Mouse (Mus musculus): Measurements from ENCODE around the gene Fkbpl. TPM values are rescaled to one million over a fixed set of nuclear protein-coding genes. Genes with fewer than 3 reads are reported as not detected.
A peak's percentile ranks its signal among the peaks of the same experiment; 100 is the strongest.

Gene Fkbpl
- polyA plus RNA-seq, 1 experiment from 2014 or later = 12.9 TPM

- no peak overlapping the region for H3K4me2 ChIP-seq (replicated peaks)
- no peak overlapping the region for H3K4me3 ChIP-seq (replicated peaks; ENCODE audit: low read length)
- no peaks in the 10 kb centered on the region; the same call in 1 of the 2 replicates for H3K27me3 ChIP-seq (ENCODE audit: control insufficient read depth, insufficient read depth, low read length)
- H3K27ac ChIP-seq = no peak overlapping the region
- DNase-seq (ENCODE audit: low spot score) (no peak), ATAC-seq (ENCODE audit: low FRiP score) (no peak)
- no peaks in the 10 kb centered on the region for H3K36me3 ChIP-seq (replicated peaks; ENCODE audit: control insufficient read depth, insufficient read depth)
- H3K9ac ChIP-seq = no peak overlapping the region
- WGBS = 85% methylated on average over 4 of the region's 4 CpGs
- no peaks in the 10 kb centered on the region for H3K9me3 ChIP-seq (ENCODE audit: control insufficient read depth, low read length)
- H3K4me1 ChIP-seq (replicated peaks; ENCODE audit: control insufficient read depth, insufficient read depth, low read length) = no peaks in the 10 kb centered on the region
Observed at GRCm38 (mm10) chr17:34680621-34681020, 36.1 kb downstream of the Fkbpl start.

GRCm38 (mm10) chr17:34681132-34681571 is 36.6 kb downstream of the Fkbpl start:
- H3K4me3 ChIP-seq (replicated peaks; ENCODE audit: low read length) = no peak overlapping the region
- no peaks in the 10 kb centered on the region; the same call in 1 of the 2 replicates for H3K27me3 ChIP-seq (ENCODE audit: control insufficient read depth, insufficient read depth, low read length)
- H3K9ac ChIP-seq = no peak overlapping the region
- DNase-seq (ENCODE audit: low spot score) (no peak), ATAC-seq (ENCODE audit: low FRiP score) (no peak)
- H3K4me1 ChIP-seq (replicated peaks; ENCODE audit: control insufficient read depth, insufficient read depth, low read length) = no peaks in the 10 kb centered on the region
- WGBS = 85% methylated on average over 17 of the region's 17 CpGs
- H3K9me3 ChIP-seq (ENCODE audit: control insufficient read depth, low read length) = no peaks in the 10 kb centered on the region
- no peaks in the 10 kb centered on the region for H3K36me3 ChIP-seq (replicated peaks; ENCODE audit: control insufficient read depth, insufficient read depth)
- no peak overlapping the region for H3K4me2 ChIP-seq (replicated peaks)
- H3K27ac ChIP-seq = no peak overlapping the region

DNA sequence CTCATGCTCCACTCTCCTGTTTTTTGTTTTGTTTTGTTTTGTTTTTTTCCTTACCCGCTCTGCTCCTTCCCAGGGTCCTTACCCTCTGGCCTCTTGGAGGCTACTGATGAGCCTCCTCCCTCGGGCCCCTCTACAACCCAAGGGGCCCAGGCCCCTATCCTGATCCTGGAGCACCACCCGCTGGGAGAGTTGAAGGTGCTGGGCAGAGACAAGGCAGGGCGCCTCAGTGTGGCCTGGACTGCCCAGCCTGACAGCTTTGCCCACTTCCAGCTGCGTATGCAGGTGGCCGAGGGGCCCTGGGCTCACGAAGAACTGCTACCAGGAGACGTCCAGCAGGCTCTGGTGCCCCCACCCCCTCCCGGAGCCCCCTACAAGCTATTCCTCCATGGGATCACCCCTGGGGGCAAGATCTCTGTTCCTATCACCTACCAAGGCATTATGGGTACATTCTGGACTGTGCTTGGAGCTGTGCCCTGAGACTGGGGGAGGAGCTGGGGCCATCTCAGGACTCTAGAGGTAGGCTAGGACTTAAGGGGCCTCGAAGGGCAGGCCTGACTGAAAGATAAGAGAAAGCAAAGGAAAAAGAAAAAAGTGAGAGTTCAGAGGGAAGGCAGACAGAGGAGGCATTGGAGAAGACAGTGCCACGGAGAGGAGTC is 37.4 kb downstream of the Fkbpl start:
- no peak overlapping the region for H3K4me3 ChIP-seq (replicated peaks; ENCODE audit: low read length)
- ATAC-seq (ENCODE audit: low FRiP score) = no peak
- no peaks in the 10 kb centered on the region for H3K4me1 ChIP-seq (replicated peaks; ENCODE audit: control insufficient read depth, insufficient read depth, low read length)
- no peaks in the 10 kb centered on the region for H3K9me3 ChIP-seq (ENCODE audit: control insufficient read depth, low read length)
- no peaks in the 10 kb centered on the region for H3K36me3 ChIP-seq (replicated peaks; ENCODE audit: control insufficient read depth, insufficient read depth)
- no peak overlapping the region for H3K4me2 ChIP-seq (replicated peaks)
- 72% methylated on average over 11 of the region's 11 CpGs for WGBS
- no peaks in the 10 kb centered on the region; the same call in 1 of the 2 replicates for H3K27me3 ChIP-seq (ENCODE audit: control insufficient read depth, insufficient read depth, low read length)
- no peak overlapping the region for H3K9ac ChIP-seq
- DNase-seq (ENCODE audit: low spot score) = no peak
- no peak overlapping the region for H3K27ac ChIP-seq

DNA sequence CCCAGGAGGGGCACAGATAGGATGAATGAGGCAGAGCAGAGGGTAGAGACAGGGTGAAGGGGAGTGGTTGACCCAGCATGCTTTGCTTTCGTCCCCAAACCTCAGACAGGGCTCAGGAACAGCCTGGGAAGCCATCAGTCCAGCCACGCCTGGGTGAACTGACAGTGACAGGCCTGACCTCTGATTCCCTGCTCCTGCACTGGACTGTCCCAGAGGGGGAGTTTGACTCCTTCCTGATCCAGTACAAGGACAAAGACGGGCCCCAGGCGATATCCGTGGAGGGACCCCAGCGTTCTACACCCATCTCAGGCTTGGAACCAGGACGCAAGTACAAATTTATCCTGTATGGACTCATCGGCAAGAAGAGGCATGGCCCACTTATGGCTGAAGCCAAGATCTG is 38.6 kb downstream of the Fkbpl start:
- Histone ChIP-seq H3K9ac (no peak overlapping the region), H3K36me3 (replicated peaks; ENCODE audit: control insufficient read depth, insufficient read depth) (no peaks in the 10 kb centered on the region), H3K4me1 (replicated peaks; ENCODE audit: control insufficient read depth, insufficient read depth, low read length) (no peaks in the 10 kb centered on the region), H3K27ac (no peak overlapping the region), H3K4me3 (replicated peaks; ENCODE audit: low read length) (no peak overlapping the region), H3K9me3 (ENCODE audit: control insufficient read depth, low read length) (no peaks in the 10 kb centered on the region), H3K27me3 (ENCODE audit: control insufficient read depth, insufficient read depth, low read length) (no peaks in the 10 kb centered on the region; the same call in 1 of the 2 replicates), H3K4me2 (replicated peaks) (no peak overlapping the region)
- DNase-seq (ENCODE audit: low spot score) = no peak
- no peak for ATAC-seq (ENCODE audit: low FRiP score)
- WGBS = 75% methylated on average over 8 of the region's 8 CpGs

DNA sequence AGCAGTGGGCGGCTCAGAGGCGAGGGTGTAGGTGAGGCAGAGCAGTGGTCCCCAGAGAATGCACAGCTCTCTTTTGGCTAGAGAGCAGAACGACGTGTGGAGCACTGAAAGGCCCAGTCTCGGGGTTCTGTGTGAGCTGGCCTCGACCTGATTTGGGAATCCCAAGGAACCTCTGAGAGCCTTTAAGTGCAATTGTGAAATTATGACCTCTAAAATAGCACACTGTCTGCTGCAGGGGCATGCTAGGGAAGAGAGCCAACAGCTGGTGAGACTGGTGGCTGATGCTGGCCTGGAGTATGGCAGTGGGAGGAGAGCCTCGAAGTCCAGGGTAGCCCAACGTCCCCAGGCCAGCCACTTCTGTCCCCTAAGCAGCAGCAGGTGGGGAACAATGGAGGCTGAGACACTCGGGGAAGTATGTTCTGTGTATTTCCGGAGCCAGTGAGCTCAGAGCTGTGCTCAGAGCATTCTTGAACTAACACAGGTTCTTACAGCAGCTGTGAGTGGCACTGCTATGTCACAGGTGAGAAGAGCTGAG is 39.2 kb downstream of the Fkbpl start:
- Histone ChIP-seq H3K4me1 (replicated peaks; ENCODE audit: control insufficient read depth, insufficient read depth, low read length) (no peaks in the 10 kb centered on the region), H3K27ac (no peak overlapping the region), H3K27me3 (ENCODE audit: control insufficient read depth, insufficient read depth, low read length) (no peaks in the 10 kb centered on the region; the same call in 1 of the 2 replicates), H3K4me2 (replicated peaks) (no peak overlapping the region), H3K36me3 (replicated peaks; ENCODE audit: control insufficient read depth, insufficient read depth) (no peaks in the 10 kb centered on the region), H3K9me3 (ENCODE audit: control insufficient read depth, low read length) (no peaks in the 10 kb centered on the region), H3K9ac (no peak overlapping the region), H3K4me3 (replicated peaks; ENCODE audit: low read length) (no peak overlapping the region)
- WGBS = 70% methylated on average over 10 of the region's 10 CpGs
- DNase-seq (ENCODE audit: low spot score) (no peak), ATAC-seq (ENCODE audit: low FRiP score) (no peak)

GRCm38 (mm10) chr17:34684253-34684893 is 39.8 kb downstream of the Fkbpl start:
- Histone ChIP-seq H3K27me3 (ENCODE audit: control insufficient read depth, insufficient read depth, low read length) (no peaks in the 10 kb centered on the region), H3K4me3 (replicated peaks; ENCODE audit: low read length) (no peak overlapping the region), H3K9me3 (ENCODE audit: control insufficient read depth, low read length) (no peaks in the 10 kb centered on the region), H3K9ac (no peak overlapping the region), H3K4me1 (replicated peaks; ENCODE audit: control insufficient read depth, insufficient read depth, low read length) (no peaks in the 10 kb centered on the region), H3K36me3 (replicated peaks; ENCODE audit: control insufficient read depth, insufficient read depth) (no peaks in the 10 kb centered on the region), H3K4me2 (replicated peaks) (no peak overlapping the region), H3K27ac (no peak overlapping the region)
- peak; percentile 37; the same call in 1 of the 2 replicates for ATAC-seq (ENCODE audit: low FRiP score)
- 72% methylated on average over 9 of the region's 9 CpGs for WGBS
- no peak for DNase-seq (ENCODE audit: low spot score)

DNA sequence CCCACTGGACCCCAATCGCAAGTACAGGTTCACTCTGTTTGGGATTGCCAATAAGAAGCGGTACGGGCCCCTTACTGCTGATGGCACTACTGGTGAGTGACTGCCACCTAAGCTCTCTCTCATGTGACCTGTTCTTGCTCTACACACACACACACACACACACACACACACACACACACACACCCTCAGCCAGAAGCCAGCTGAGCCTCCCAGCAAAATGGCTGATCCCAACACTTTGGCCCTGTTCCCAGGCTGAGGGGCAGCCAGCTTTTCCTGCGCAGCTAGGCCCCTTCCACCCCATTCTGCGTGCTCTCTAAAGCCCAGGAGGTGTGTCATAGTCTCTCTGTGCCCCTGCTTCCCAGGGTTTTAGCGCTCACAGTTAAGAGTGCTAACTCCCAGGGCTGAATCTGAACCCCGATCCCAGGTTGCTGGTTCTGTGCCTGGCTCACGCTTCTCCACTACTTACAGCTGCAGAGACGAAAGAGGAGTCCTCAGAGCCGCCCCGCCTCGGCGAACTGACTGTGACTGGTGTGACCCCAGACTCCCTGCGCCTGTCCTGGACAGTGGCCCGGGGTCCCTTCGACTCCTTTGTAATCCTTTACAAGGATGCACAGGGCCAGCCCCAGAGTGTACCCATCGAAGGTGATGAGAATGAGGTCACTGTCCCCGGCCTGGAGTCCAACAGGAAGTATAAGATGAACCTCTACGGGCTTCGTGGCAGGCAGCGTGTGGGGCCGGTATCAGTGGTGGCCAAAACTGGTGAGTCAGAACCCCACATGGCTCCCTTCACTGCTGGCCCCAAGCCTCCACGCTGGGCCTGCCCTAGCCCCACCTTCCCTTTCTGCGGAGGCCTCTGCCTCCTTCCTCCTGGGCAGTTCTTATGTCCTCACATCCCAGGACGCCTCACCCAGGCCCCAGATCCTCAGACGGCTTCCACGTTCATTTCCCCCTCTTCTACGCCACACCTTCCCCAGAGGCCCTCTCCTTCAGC is 40.9 kb downstream of the Fkbpl start:
- Histone ChIP-seq H3K27ac (no peak overlapping the region), H3K27me3 (ENCODE audit: control insufficient read depth, insufficient read depth, low read length) (no peaks in the 10 kb centered on the region), H3K4me2 (replicated peaks) (no peak overlapping the region), H3K4me1 (replicated peaks; ENCODE audit: control insufficient read depth, insufficient read depth, low read length) (no peaks in the 10 kb centered on the region), H3K9ac (no peak overlapping the region), H3K36me3 (replicated peaks; ENCODE audit: control insufficient read depth, insufficient read depth) (no peaks in the 10 kb centered on the region), H3K4me3 (replicated peaks; ENCODE audit: low read length) (no peak overlapping the region), H3K9me3 (ENCODE audit: control insufficient read depth, low read length) (no peaks in the 10 kb centered on the region)
- DNase-seq (ENCODE audit: low spot score) (peak; percentile 70), ATAC-seq (ENCODE audit: low FRiP score) (0 out of 2 replicates have a peak, but pooled peaks have one; percentile 21)
- WGBS = 79% methylated on average over 28 of the region's 28 CpGs

GRCm38 (mm10) chr17:34688889-34689288 is 44.3 kb downstream of the Fkbpl start:
- no peak overlapping the region for H3K27ac ChIP-seq
- ATAC-seq (ENCODE audit: low FRiP score) = no peak
- H3K4me1 ChIP-seq (replicated peaks; ENCODE audit: control insufficient read depth, insufficient read depth, low read length) = no peaks in the 10 kb centered on the region
- H3K9me3 ChIP-seq (ENCODE audit: control insufficient read depth, low read length) = no peaks in the 10 kb centered on the region
- 95% methylated on average over 7 of the region's 7 CpGs for WGBS
- H3K36me3 ChIP-seq (replicated peaks; ENCODE audit: control insufficient read depth, insufficient read depth) = no peaks in the 10 kb centered on the region
- H3K4me2 ChIP-seq (replicated peaks) = no peak overlapping the region
- no peak overlapping the region for H3K4me3 ChIP-seq (replicated peaks; ENCODE audit: low read length)
- no peak for DNase-seq (ENCODE audit: low spot score)
- no peak overlapping the region for H3K9ac ChIP-seq
- H3K27me3 ChIP-seq (ENCODE audit: control insufficient read depth, insufficient read depth, low read length) = no peaks in the 10 kb centered on the region

- no peak overlapping the region for H3K27ac ChIP-seq
- H3K9me3 ChIP-seq (ENCODE audit: control insufficient read depth, low read length) = no peaks in the 10 kb centered on the region
- WGBS = 77% methylated on average over 4 of the region's 4 CpGs
- no peak overlapping the region for H3K9ac ChIP-seq
- H3K36me3 ChIP-seq (replicated peaks; ENCODE audit: control insufficient read depth, insufficient read depth) = no peaks in the 10 kb centered on the region
- no peaks in the 10 kb centered on the region for H3K4me1 ChIP-seq (replicated peaks; ENCODE audit: control insufficient read depth, insufficient read depth, low read length)
- no peak overlapping the region for H3K4me2 ChIP-seq (replicated peaks)
- DNase-seq (ENCODE audit: low spot score) (no peak), ATAC-seq (ENCODE audit: low FRiP score) (no peak)
- no peak overlapping the region for H3K4me3 ChIP-seq (replicated peaks; ENCODE audit: low read length)
- no peaks in the 10 kb centered on the region for H3K27me3 ChIP-seq (ENCODE audit: control insufficient read depth, insufficient read depth, low read length)
Observed at GRCm38 (mm10) chr17:34690458-34690857, 45.9 kb downstream of the Fkbpl start.

Data from hindbrain, embryonic 14.5 days (tissue).